Mouse (Mus musculus) T-cell, adult 66 days (primary cell): ENCODE measurements around the gene Rgs16. TPM values are rescaled to one million over a fixed set of nuclear protein-coding genes. Genes with fewer than 3 reads are reported as not detected.

Source experiments
- total RNA-seq, 2 experiments: library from RNA; stranded (reverse); gene quantifications; 3 replicates in 1 of 2; 4 replicates in 1 of 2; pipeline ENCODE4 v1.2.4; 2023

Gene Rgs16
- 10 to 100 TPM; 11.9 to 12.3 TPM for total RNA-seq

GRCm38 (mm10) chr1:153740145-153740544 lies at the start of gene Rgs16:
Rgs16 (plus strand) TSS chr1:153740349.

DNA sequence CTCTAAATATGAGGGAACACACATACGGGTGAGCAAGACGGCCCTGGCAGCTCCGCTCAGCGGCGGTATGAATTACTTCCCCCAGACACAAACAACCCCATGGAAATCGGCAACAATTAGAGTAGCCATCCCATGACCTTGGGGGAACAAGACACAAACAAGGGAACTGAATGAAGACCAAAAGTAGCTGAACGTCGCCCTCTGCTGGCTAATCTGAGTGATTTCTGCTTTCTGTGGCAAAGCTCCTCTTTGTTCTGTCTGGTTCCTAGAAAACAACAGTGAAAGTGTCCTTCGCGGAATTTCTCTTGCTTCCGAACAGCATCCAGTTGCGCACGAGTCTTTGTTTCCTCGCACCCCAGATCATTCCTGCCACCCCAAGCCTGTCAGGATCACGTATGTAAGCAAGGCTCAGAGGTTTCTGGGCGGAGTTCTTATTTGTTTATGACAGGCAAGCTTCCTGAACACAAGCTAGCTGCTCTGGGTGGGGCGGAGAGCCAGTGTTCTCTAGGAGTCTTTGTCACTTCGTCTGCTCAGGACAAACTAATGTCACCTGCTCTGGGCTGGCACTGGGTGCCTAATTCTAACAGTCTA lies 9.2 kb downstream of the Rgs16 start, which contains the start of gene Rnasel:
TSS of gene Rnasel (plus strand) at position 216 of the 591 bp plus-strand sequence.

Other genes starting within 250 kb of the Rgs16 start
- under 1 TPM in 1 of 2 experiments, not detected in 1; 0.41 TPM for gene Npl, start 190.3 kb upstream of the Rgs16 start, total RNA-seq
- not detected for gene Rgs8, start 87.3 kb upstream of the Rgs16 start, total RNA-seq
- 10 to 100 TPM; 32.8 to 39.7 TPM for gene Rnasel, start 9.1 kb downstream of the Rgs16 start, total RNA-seq
- gene Rgsl1, start 103.8 kb downstream of the Rgs16 start, total RNA-seq: not detected
- gene Teddm1b, start 134.0 kb downstream of the Rgs16 start, total RNA-seq: not detected
- gene Teddm1a, start 151.4 kb downstream of the Rgs16 start, total RNA-seq: not detected
- 100 to 1,000 TPM; 102 to 120 TPM for gene Glul, start 159.6 kb downstream of the Rgs16 start, total RNA-seq
- gene Teddm2, start 159.9 kb downstream of the Rgs16 start, total RNA-seq: 1 to 10 TPM; 1.3 to 2.4 TPM